Mouse (Mus musculus) thymus, postnatal 25 days (tissue): ENCODE measurements around the gene Pygm.

ENCODE experiments used
- DNase-seq: peaks from one replicate; pipeline ENCODE4 v3.0.0; 2022

Pygm gene

DNA sequence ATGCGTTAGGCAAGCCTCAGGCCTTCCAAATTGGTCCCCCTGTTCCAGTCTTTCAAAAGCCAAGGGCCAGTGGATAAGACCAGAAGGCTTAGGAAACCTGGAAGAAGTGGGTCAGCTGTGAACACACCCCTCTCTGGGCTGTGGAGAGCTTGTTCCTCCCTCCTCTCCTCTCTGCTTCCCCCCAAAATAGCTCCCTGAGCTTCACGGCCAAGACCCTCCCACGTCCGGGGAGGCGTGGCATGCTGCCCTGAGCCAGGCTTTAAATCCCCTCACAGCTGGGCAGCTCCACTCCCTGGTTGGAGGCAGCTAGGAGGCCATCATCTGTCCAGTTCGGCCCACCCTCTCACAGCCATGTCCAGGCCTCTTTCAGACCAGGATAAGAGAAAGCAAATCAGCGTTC, at the start of gene Pygm:
Gene Pygm (plus strand): TSS at position 272 of the 400 bp plus-strand sequence.
- DNase-seq: no peak

GRCm38 (mm10) chr19:6334673-6335457, 49.3 kb upstream of the Pygm start, which contains the start of gene Men1:
Gene Men1 (plus strand): TSS chr19:6334979.
- DNase-seq: peak; percentile 90

DNA sequence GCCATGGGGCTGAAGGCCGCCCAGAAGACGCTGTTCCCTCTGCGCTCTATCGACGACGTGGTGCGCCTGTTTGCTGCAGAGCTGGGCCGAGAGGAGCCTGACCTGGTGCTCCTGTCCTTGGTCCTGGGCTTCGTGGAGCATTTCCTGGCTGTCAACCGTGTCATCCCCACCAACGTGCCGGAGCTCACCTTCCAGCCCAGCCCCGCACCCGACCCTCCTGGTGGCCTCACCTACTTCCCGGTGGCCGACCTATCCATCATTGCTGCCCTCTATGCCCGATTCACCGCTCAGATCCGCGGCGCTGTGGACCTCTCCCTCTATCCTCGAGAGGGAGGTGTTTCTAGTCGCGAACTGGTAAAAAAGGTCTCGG, 48.8 kb upstream of the Pygm start:
- DNase-seq: peak; percentile 36

GRCm38 (mm10) chr19:6336920-6337319, 47.3 kb upstream of the Pygm start:
- DNase-seq: no peak

- no peak for DNase-seq
These were observed 46.0 kb upstream of the Pygm start for GRCm38 (mm10) chr19:6338171-6338570.

DNA sequence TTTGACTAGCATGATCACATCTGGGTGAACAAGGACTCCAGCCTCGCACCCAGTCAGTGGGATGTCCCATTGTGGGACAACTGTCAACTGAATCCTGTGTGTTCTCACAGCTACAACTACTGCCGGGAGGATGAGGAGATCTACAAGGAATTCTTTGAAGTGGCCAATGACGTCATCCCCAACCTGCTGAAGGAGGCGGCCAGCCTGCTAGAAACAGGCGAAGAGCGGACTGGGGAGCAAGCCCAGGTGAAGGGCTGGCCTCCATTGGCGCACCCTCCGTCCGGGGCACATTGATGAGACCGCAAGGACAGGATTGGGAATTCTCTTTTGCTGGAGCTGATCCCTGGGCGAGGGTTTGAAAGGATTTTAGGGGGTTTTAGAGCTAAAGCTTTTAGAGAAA, 45.5 kb upstream of the Pygm start:
- no peak for DNase-seq

DNA sequence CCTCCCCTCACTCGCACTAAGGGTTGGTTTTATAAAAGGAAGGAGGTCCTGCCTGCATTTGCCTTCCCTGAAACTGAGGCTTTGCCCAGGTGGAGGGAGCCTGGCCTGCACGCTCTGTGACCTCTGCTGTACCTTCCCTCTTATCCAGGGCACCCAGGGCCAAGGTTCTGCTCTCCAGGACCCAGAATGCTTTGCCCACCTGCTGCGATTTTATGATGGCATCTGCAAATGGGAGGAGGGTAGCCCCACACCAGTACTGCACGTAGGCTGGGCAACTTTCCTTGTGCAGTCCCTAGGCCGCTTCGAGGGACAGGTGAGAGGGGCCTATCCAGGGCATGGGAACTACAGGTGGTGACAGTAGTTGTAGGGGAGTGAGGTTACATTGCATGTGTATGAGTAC, 45.0 kb upstream of the Pygm start:
- no peak for DNase-seq

DNA sequence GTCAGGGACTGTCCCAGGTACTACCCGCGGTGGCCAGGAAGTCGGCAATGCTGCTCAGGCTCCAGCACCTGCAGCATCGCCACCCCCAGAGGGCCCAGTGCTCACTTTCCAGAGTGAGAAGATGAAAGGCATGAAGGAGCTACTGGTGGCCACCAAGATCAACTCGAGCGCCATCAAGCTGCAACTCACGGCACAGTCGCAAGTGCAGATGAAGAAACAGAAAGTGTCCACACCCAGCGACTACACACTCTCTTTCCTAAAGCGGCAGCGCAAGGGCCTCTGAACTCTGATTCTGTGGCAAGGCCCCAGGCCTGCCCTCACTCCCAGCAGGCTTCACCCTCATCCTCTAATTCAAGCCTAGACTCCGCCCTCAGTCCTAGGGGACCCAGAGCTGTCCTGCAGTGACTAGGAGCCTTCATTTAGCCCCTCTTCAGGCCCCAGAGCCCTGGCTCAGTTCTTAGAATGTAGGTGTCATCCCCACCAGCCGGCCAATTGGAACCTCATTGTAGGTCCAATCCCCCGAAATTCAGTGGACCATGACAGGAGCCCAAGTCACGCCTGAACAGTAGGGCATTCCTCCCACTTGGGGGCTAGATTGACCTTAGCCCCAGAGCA, 44.2 kb upstream of the Pygm start:
- DNase-seq: peak; percentile 75

DNA sequence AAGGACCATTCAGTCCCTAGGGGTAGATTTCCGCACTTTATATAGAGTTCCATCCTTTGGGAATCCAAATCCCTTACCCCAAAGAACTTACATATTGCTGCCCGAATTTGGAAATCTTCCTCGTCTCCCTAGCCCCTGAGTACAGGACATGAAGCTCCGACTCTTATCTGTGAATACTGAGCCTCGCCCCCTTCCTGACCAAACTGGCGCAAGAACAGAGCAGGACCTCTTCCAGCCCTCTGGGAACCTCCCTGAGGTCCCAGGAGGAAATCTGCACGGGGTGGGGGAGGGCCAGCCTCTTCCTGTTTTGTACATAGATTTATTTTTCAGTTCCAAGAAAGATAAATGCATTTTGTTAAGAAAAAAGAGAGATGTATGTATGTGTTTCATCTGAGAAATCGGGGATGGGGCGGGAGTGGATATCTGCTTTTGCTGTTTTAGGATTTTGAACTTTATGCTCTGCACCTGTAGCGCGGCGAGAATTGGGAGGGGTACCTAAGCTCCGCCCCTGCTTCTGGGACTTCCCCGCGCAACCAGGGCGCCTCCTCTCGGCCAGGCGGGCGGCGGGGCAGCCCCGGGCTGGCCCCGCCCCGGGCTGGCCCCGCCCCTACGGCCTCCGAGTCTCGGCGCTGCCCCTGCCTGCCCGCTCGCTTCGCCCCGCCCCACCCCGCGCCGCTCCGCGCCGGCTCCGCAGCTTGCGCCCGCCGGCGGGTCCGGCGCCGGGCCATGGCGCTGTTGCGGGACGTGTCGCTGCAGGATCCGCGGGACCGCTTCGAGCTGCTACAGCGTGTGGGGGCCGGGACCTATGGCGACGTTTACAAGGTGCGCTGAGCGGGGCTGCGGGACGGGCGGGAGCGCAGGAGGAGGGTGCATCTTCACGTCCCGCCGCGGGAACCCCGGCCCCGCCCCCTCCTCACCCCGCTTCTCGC, 43.4 kb upstream of the Pygm start, which contains the start of gene Map4k2:
Gene Map4k2 (plus strand): TSS at position 612 of the 929 bp plus-strand sequence.
- DNase-seq: peak; percentile 93

DNA sequence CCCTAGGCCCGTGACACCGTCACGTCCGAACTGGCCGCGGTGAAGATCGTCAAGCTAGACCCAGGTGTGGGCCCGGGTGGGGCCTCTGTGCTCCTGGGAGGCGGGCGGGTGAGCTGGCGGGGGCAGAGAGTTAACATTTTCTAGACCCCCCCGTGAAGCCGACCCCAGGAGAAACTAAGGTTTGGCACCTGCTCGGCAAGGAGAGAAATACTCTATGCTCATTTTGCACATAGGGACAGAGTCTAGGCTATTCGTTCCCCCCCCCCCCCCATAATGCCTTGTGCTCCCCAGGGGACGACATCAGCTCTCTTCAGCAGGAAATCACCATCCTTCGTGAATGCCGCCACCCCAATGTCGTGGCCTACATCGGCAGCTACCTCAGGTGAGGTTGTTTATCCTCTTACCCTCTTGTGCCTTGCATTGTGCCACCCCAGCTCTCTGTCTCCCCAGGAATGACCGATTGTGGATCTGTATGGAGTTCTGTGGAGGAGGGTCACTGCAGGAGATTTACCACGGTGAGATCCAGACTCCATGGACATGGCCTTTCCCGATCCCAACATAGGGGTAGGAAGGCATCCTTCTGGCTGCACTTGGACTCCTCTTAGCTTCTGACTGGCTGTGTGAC, 42.6 kb upstream of the Pygm start:
- peak; percentile 48 for DNase-seq

GRCm38 (mm10) chr19:6342276-6342933, 41.8 kb upstream of the Pygm start:
- peak; percentile 64 for DNase-seq

- DNase-seq: peak; percentile 53
These were observed 40.9 kb upstream of the Pygm start for GRCm38 (mm10) chr19:6343066-6343925.

DNA sequence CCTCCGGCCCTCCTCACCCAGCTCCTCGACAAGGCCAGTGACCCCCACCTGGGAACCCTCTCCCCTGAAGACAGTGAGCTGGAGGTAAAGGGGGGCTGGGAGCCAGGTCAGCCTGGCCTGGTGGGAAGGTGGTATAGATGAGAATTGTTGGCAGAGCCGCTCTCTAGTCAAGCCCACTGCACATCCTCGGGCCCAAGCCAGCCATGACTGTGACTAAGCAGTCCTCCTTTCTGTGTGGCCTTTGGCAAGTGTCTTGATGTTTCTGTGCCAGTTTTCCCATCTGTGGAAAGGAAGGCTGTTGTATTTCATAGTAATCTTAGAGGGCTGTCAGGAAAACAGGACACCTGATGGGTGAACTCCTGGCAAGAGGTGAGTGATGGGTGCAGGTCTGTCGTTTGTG, 40.2 kb upstream of the Pygm start:
- no peak for DNase-seq

GRCm38 (mm10) chr19:6346023-6346422, 38.2 kb upstream of the Pygm start:
- DNase-seq: no peak

DNA sequence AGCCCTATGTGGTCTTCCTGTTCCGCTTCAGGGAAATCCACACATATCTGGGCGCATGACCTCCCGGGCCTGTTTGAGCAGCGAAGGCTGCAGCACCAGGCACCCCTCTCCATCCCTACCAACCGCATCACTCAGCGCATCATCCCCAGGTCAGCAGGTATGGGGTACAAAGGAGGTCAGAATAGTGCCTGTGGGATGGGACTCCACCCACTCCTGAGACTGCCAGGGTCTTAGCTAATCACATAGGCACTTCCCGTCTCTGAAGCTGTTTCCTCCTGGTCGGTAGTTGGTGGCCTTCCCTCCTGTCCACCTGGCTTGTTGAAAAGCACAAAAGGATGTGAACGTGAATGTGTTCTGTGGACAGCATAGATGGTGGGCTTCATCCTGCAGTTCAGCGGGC, 37.5 kb upstream of the Pygm start:
- DNase-seq: no peak

- no peak for DNase-seq
These were observed 36.6 kb upstream of the Pygm start for GRCm38 (mm10) chr19:6347615-6348014.

DNA sequence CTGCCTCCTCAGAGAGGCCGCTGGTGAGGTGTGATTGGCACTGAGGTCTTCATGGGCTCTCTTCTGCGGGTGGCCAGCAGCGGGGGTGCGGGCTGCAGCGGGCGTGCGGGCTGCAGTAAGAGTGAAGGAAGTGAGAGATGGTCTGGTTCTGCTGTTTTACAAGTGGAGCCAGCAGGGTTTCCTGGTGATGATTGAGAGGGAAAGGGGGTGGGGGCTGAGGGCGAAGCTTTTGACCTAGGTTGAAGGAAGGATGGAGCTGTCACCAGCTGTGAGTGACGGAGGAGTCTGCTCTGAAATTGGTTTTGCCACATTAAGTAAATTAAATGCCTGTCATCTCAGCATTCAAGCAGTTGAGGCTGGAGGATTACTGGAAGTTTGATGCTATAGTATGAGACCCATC, 35.5 kb upstream of the Pygm start:
- no peak for DNase-seq

DNA sequence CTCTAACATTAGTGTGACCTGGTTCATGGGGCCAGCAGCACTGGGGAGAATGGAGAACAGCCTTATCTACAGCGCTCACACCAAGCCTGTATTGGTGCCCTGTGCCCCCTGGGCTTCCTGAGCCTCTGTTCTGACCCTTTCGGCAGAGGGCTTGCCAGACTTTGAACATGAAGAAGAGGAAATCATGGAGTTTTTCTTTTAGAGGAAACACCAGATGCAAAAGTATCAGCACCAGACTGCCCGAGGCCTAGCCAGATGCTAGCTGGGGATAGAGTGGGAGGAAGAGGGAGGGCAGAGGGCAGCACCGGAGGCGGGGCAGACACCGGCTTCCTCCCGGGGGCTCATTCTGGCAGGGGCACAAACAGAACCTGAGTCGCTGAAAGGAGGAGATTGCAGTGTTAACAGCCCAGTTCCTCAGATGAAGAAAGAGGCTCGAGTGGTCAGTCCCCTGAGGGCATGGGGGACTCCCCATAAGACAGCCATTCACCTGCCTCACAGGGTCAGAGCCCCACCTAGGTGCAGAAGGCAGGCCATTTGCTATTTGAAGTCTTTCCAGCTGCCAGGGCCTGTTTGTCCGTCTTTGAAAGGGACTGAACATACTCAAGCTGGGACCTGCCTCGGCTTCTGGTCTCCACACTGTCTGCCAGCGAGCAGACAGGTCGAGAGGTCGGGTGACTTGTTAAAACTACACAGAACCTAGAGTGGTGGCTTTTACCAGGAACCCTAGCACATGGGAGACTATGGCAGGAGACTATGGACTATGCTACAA, 34.8 kb upstream of the Pygm start:
- peak; percentile 43 for DNase-seq

DNA sequence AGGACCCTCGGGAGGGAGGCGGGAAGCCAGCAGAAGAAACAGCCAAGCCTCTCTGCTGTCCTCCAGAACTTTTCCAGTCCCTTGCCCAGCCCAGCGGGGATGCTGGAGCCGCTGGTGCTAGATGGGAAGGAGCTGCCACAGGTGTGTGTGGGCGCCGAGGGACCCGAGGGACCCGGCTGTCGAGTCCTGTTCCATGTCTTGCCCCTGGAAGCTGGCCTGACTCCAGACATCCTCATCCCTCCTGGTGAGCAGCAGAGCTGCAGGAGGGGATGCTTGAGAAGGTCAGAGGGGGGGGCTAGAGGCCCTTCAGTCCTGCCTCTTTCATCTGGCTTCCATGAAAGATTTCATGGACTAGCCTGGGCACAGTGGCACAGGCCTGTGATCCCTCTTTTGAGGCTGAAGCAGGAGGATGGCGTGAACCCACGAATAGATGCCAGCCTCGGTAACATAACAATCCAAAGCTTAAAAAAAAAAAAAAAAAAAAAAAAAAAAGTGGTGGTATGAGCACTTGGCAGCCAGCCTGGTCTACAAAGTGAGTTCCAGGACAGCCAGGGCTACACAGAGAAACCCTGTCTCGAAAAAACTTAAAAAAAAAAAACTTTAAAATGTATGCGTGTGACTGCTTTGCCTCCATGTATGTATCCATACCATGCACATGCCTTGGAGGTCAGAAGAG, 32.6 kb upstream of the Pygm start:
- no peak for DNase-seq

GRCm38 (mm10) chr19:6352107-6352505, 32.1 kb upstream of the Pygm start:
- DNase-seq: no peak
